Mouse (Mus musculus) lung, embryonic 14.5 days (tissue): Measurements from ENCODE around the gene Phf11b. TPM values are rescaled to one million over a fixed set of nuclear protein-coding genes. Genes with fewer than 3 reads are reported as not detected.
A peak's percentile ranks its signal among the peaks of the same experiment; 100 is the strongest.
"Not testable (repeated sequence)": the region's sequence is repeated elsewhere in the genome, so short reads cannot be mapped to it uniquely, and the experiment has no call there.

Source experiments
- ATAC-seq: fragments of 200-750 bp; cut with Nextera tagmentation; 2 replicates; pipeline ENCODE4 v1.8.0; 2017; ENCODE audit warnings: mild to moderate bottlenecking, moderate TSS enrichment, moderate library complexity; ENCODE audit not compliant: insufficient read depth
- DNase-seq: peaks from one replicate; pipeline ENCODE4 v3.0.0-alpha.2; 2015
- H3K27ac ChIP-seq: fragments of 300-500 bp; sonication (generic); 2 replicates; pipeline ENCODE4 v1.5.1; 2014; ENCODE audit warnings: low read depth, mild to moderate bottlenecking, moderate library complexity
- H3K27me3 ChIP-seq: fragments of 300-500 bp; sonication (generic); 2 replicates; pipeline ENCODE4 v1.6.1; 2014; ENCODE audit warnings: low read length, control low read depth; ENCODE audit not compliant: insufficient read depth
- H3K36me3 ChIP-seq: fragments of 300-500 bp; sonication (generic); 2 replicates; pipeline ENCODE4 v1.6.1; 2014; ENCODE audit warnings: control low read depth; ENCODE audit not compliant: insufficient read depth
- H3K4me1 ChIP-seq: fragments of 300-500 bp; sonication (generic); 2 replicates; pipeline ENCODE4 v1.6.1; 2014; ENCODE audit warnings: antibody characterized with exemption, control low read depth; ENCODE audit not compliant: insufficient read depth
- H3K4me2 ChIP-seq: fragments of 300-500 bp; sonication (generic); 2 replicates; pipeline ENCODE4 v1.6.1; 2014; ENCODE audit warnings: mild to moderate bottlenecking
- H3K4me3 ChIP-seq: fragments of 300-500 bp; sonication (generic); 2 replicates; pipeline ENCODE4 v1.5.1; 2014; ENCODE audit warnings: low read depth, low read length
- H3K9ac ChIP-seq: fragments of 300-500 bp; sonication (generic); 2 replicates; pipeline ENCODE4 v1.6.1; 2014
- H3K9me3 ChIP-seq: fragments of 300-500 bp; sonication (generic); 2 replicates; pipeline ENCODE4 v1.6.1; 2016; ENCODE audit warnings: low read depth, low read length, control low read depth
- CTCF ChIP-seq: IDR thresholded peaks from 2 replicates; pipeline ENCODE4 v1.5.1; 2016; ENCODE audit warnings: antibody characterized with exemption, low read depth
- WGBS: fragments of 180-500 bp; shearing (Covaris S2); extraction: QIAGEN DNeasy Blood & Tissue Kit; methylation state at CpG from one replicate; pipeline ENCODE4 v1.1.7; 2014; 5-methylcytosine and 5-hydroxymethylcytosine counted together
- polyA plus RNA-seq: library from polyadenylated mRNA; unstranded; fragments of >200 nt; fragmentation: Nextera tagmentation; extraction: Ambion mirVana; gene quantifications from 2 replicates; pipeline ENCODE4 v1.2.1, GENCODE M21; 2014

Gene Phf11b
- polyA plus RNA-seq, 1 experiment from 2014 or later, result 0.84 TPM

DNA sequence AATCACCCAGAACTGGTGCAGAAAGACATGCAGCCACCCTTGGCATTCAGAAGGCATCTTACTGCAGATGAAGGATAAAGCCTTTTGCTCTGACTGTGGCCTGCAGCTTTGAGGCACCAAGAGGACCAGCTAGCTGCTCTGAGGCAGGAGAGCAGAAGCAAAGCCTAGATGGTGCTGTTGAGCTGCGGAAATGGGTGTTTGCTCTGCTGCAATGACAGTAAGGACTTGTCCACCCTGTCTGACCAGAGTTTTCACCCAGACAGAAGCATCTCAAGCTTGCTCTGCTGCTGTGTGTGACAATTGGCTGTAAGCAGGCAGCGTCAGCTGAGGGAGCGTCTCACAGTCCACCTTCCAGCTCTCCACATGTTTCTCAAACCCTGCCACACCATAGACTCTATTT lies 10.7 kb downstream of the Phf11b start:
- H3K9me3 ChIP-seq, H3K4me1 ChIP-seq, H3K4me3 ChIP-seq, ATAC-seq, H3K27me3 ChIP-seq, H3K36me3 ChIP-seq, H3K4me2 ChIP-seq, H3K27ac ChIP-seq, H3K9ac ChIP-seq: not testable (repeated sequence)
- peak; percentile 52 for DNase-seq
- 26% methylated on average over 3 of the region's 3 CpGs for WGBS
- TF ChIP-seq CTCF, result peak; percentile 54

GRCm38 (mm10) chr14:59319970-59320369 lies 21.2 kb downstream of the Phf11b start:
- not testable (repeated sequence) for H3K9ac ChIP-seq, H3K4me1 ChIP-seq, H3K36me3 ChIP-seq, H3K4me3 ChIP-seq, H3K4me2 ChIP-seq, H3K9me3 ChIP-seq, H3K27me3 ChIP-seq, ATAC-seq, H3K27ac ChIP-seq
- DNase-seq, result peak; percentile 3
- 68% methylated on average over 6 of the region's 6 CpGs for WGBS

- H3K4me3 ChIP-seq, H3K9ac ChIP-seq, H3K36me3 ChIP-seq, DNase-seq, H3K4me2 ChIP-seq, H3K27me3 ChIP-seq, H3K9me3 ChIP-seq, H3K27ac ChIP-seq, H3K4me1 ChIP-seq, ATAC-seq: not testable (repeated sequence)
- WGBS, result 89% methylated on average over 3 of the region's 3 CpGs
These were observed 22.1 kb downstream of the Phf11b start for GRCm38 (mm10) chr14:59319036-59319435.

- H3K9me3 ChIP-seq, H3K4me3 ChIP-seq, H3K4me2 ChIP-seq, H3K27ac ChIP-seq, H3K9ac ChIP-seq, DNase-seq, H3K27me3 ChIP-seq, H3K36me3 ChIP-seq, ATAC-seq, H3K4me1 ChIP-seq: not testable (repeated sequence)
- WGBS, result 65% methylated on average over 1 of the region's 1 CpGs
These were observed 43.8 kb downstream of the Phf11b start, which contains the start of gene Phf11a for GRCm38 (mm10) chr14:59297391-59297790. Gene Phf11a (minus strand): TSS chr14:59297522.

- not testable (repeated sequence) for ATAC-seq, DNase-seq, H3K27me3 ChIP-seq, H3K27ac ChIP-seq, H3K36me3 ChIP-seq, H3K9ac ChIP-seq, H3K4me3 ChIP-seq, H3K9me3 ChIP-seq, H3K4me2 ChIP-seq, H3K4me1 ChIP-seq
These were observed 49.4 kb downstream of the Phf11b start for GRCm38 (mm10) chr14:59291769-59292168.

GRCm38 (mm10) chr14:59274961-59275360 lies 66.2 kb downstream of the Phf11b start:
- not testable (repeated sequence) for ATAC-seq, H3K9ac ChIP-seq
- 81% methylated on average over 4 of the region's 4 CpGs for WGBS

More at GRCm38 (mm10) chr14:59274961-59275360, 66.2 kb downstream of the Phf11b start:
- H3K36me3 ChIP-seq, H3K9me3 ChIP-seq, H3K4me2 ChIP-seq, H3K27me3 ChIP-seq, H3K4me3 ChIP-seq, DNase-seq, H3K4me1 ChIP-seq, H3K27ac ChIP-seq: not testable (repeated sequence)

Other genes with a start within 250 kb of the Phf11b start
- gene 1700129C05Rik, start 198.5 kb downstream of the Phf11b start, polyA plus RNA-seq, result not detected in 2 replicates
- not detected in 2 replicates for gene Gm5142, start 162.6 kb downstream of the Phf11b start, polyA plus RNA-seq
- gene Rcbtb1, start 140.1 kb downstream of the Phf11b start, polyA plus RNA-seq, result 69.3 and 84.5 TPM in 2 replicates
- 0.22 TPM in 1 of 2 replicates, not detected in the other for gene Gm6904, start 81.1 kb downstream of the Phf11b start, polyA plus RNA-seq
- gene Phf11a, start 43.8 kb downstream of the Phf11b start, polyA plus RNA-seq, result 0.27 TPM in 1 of 2 replicates, not detected in the other
- gene Phf11d, start 24.1 kb upstream of the Phf11b start, polyA plus RNA-seq, result 0.50 and 1.0 TPM in 2 replicates
- 1.1 TPM in 2 replicates for gene Phf11c, start 54.0 kb upstream of the Phf11b start, polyA plus RNA-seq
- gene Setdb2, start 99.5 kb upstream of the Phf11b start, polyA plus RNA-seq, result 14.1 and 14.9 TPM in 2 replicates
- 44.6 and 44.8 TPM in 2 replicates for gene Cab39l, start 99.6 kb upstream of the Phf11b start, polyA plus RNA-seq